Mouse (Mus musculus) layer of hippocampus, postnatal 36 days (tissue): ENCODE measurements around the gene Tmem178b. TPM values are rescaled to one million over a fixed set of nuclear protein-coding genes. Genes with fewer than 3 reads are reported as not detected.

Experiments
- DNase-seq, 2 experiments: peaks; one replicate each; pipeline ENCODE4 v3.0.0; 2022
- total RNA-seq, 2 experiments: library from RNA; stranded (reverse); gene quantifications; 2 replicates each; pipeline ENCODE4 v1.2.3; 2021

The Tmem178b gene
- total RNA-seq, 2 experiments from 2014 or later: 167 to 171 TPM

DNA sequence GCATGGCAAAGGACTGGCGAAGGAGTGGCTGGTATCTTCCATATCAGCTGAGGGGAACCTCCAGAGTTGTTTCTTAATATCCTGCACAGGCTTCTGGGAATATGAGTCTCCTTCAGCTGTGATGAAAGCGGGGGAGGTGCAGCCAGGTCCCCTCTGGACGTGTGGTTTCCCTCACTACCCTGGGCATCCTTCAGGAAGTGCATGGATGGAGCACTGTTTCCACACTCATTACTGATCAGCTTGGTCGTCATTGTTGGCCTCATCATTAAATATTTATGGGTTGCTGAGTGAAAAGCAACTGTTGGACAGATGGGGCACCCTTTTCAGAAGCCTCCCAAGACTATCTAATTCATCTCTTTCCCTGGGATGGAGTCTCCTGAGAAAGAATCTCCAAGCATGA is 146.3 kb downstream of the Tmem178b start:
- no peak for DNase-seq

DNA sequence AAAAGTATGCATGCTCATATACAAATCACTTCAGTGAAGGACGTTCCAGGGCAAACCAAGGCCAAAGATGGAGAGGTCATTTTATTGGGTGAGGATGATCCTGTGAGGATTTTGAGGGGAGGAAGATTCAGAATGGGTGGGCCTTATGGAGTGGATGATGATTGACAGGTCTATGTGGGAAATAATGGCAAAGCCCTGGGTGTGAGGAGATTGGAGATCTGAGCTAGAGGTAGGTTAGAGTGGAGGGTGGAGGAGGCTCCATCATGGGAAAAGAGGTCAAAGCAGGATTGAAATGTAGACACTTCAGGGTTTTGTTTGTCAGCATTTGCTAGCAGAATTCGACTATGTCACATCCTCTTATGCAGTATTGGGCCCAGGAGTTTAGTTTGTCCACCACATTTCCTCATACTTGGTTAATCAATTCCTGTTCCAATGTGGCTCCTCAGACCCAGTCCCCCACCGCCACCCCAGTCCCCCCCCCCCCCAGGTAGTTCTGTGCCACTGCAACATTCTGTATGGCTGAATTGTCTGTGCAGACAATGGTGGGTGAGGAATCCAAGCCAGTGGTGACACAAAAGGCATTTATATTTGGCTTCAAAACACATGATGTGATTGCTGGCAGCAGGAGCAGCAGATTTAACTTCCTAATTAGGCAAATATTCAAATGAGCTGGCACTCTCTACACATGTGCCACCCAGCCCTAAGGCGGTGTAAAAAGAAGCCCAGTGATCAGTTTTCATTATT is 150.7 kb downstream of the Tmem178b start:
- DNase-seq: peak; percentile 53

DNA sequence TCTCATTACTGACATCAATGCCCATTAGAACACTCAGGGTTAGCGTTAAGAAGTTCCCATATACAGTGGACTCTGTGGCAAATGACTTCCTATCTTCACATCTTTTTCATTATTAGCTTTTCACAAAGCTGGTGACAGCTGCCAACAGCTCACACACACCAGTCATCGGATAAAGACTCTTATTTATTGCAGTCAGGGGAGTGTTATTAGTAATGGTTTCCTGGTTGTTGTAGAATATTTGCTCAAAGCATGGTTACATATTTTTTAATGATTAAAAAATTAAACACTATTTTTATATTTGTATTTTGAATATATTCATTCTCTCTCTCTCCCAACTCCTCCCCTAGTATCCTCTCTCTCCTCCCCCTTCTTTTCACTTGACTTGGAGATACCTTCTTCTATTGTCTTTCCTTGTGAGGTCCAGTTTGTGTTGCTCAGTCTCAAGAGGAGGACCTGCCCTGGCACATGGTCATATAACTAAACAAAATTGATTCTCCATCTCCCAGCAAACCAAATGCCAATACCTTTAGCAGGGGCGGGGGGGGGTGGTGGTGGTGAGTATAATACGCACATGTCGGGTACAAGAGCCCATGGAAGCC is 151.4 kb downstream of the Tmem178b start:
- no peak for DNase-seq

DNA sequence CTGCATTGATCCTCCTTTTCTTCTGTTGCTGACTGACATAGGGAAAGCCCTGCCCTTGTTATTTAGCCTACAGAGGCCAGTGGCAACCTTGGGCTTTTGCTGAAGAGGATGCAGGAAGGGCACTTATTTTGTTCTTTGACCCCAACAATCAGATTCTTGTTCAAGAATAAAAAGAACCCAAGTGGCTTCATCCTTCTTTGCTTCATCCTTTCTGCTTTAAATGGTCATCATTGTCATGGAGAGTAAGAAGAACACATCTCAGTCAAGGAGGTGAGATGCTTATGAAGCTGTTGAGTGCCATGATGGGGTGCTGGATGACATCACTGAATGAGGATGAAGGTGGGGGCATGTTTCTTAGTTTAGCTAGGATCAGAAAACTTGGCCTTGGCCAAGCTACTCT is 159.8 kb downstream of the Tmem178b start:
- no peak for DNase-seq

DNA sequence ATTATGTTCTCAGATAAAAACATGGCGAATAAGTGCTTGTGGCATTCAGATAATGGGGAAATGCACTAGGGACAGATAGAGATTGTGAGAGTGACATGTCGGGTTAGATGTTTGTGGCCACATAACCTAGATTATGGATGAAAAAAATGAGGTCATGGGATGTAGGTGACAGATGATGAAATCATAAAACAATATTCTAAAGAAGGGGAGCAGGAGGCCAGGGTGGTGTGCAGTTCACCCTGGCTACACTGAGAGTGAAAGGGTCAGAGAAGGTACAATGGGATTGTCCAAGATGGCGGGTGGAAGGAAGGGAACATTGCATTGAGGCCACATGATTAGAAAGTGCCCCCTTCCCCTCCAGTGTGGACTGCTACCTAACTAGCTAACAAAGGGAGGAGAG is 160.9 kb downstream of the Tmem178b start:
- DNase-seq: no peak

DNA sequence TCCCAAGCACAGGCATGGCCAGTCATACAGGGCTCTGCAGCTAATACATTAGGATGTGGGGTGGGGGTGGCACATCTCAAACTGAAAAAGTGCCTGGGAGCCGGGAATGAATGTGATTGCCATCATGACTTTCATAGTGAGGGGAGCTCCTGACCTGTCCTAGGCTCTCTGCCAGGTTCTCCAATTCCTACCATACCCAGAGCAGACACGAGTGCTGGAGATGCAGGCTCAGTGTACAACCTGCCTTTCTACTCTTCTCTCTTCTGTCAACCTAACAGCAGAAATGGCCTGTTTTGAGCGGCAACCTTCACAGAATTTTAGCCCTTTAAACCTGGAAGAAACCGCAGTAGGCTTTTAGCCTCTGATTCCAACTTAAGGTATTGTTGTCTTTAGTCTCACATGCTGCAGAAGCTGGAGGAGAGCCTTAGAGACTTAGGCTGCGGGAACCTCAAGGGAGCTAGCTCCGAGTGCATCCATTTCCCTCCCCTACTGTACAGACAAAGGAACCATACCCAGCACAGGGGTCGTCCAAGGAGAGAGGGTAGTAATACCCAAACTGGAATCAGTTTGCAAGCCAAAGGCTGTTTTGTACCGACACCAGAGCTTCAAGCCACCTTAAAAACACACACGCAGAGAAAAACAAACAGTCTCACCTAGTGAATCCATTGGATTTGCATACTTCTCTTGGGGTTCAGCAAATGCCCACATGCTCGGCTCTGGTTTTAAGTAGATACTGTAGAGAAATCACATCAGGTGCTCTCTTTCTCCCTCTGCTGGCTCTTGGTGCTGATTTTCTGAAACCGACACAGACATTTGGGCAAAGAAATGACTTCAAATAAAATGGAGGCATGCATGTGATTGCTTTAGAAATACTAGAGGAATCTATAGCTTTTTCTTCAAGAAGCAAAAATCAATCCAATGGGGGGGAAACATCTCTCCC is 176.2 kb downstream of the Tmem178b start:
- DNase-seq: peak; percentile 15 to 54

DNA sequence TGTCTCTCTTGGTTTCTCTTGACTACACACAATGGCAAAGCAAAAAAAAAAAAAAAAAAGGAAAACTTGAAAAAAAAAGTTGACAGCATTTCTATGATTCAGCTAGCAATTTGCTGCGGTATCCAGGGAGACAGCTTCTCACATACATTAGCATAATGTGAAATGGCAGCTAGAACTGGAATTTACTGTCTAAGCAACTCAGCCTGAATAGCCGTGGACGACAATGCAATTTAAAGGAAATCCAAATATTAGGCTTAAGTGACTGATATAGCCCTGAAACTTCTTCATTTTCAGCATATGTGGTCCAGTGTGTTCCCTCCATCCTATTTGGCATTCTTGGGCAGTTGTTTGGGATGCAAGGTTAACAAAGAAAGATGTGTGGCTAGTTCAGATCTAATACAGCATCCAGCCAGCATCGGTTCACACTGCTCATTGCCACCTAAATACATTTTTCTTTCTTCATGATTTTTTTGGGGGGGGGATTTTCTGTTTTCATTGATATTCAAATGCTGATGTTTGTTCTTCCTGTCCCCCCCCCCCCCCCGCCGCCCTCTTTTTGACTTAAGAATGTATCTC is 176.9 kb downstream of the Tmem178b start:
- DNase-seq: no peak

DNA sequence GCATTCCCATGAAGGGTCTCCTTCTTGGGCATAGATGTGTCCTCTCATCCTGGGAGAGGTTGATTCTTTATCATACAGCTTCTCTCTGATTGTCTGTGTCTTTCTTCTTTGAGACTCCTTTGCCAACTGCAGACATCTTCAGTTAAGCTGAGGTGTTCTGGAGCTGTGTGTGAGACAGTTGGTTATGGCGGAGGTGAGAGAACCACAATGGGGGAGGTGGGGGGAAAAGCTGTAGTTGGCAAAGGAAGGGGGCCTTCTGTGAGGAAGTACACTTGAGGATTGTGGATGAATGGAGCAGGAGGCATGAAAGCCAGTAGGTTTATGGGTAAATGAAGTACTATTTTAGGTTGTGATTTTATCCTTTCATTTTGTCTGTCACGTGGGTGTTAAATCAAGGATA is 178.6 kb downstream of the Tmem178b start:
- DNase-seq: no peak

DNA sequence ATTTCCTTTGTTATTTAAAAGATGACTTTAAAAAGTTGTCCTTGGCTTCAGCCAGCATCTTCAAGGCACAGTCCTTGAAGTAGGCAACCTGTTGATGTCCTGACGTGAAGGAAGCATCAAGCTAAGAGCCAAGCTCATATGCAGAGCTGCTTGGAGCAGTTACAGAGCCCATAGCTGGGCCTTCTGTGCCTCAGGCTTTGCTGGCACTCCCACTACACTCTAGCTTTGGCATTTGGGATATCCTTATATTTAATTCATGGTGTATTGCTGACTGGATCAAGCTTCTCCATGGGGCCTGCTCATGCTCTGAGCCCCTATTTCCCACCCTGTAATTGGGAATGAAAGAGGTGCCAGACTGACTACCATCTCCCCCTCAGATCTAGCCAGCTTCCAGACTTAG is 179.5 kb downstream of the Tmem178b start:
- no peak for DNase-seq

DNA sequence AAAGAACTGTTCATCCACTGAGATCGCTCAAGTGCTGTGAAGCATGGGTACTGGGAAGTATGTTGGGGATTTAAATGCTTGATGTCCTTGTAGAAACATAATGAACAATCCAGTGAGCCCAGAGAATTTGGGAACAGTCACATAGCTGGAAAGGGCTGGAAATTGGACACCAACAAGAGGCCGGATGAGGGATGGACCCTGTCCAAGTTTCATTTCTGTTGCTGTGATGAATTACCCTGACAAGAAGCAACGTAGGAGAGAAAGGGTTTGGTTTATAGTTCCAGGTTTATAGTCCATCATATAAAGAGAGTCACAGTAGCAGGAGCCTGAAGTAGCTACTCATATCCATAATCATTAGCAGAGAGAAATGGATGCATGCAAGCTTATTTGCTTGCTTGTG is 186.4 kb downstream of the Tmem178b start:
- no peak for DNase-seq

DNA sequence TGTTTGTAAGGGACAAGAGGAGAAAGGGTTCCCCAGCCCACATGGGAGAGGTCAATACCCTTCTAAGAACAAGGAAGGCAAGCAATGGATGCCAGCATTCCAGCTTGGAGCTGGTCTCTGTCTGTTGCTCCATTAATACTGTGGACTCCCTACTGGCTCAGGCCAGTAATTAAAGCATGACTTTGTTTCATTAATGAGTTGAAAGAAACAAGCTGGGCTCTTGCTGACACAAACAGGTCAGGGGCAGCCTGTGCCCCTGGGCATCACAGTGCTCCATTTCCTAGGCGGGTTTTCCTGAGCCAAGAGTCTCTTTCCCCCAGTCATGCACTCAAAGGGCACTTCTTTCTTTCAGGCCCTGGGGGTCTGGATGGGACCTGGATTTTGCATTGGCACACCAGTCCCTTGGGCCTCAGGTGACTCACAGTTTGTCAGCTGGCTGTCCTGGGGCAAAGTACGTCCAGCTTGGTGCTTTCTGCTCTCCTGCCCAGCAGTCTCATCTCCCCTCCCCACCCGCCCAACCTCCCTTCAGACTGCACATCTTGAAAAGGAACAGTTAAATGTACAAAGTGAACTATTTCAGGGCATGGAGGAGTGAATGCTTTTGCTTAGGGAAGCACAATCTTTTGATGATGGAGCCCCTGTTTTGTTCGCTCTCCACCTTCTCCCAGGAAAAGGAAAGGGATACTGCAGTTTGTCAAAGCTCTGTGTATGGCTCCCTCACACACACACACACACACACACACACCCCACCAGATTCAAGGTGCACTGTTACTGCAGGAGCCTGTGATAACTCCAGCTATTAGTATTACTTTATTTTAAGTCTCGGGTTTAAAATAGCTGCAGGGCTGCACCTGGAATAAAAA is 188.5 kb downstream of the Tmem178b start:
- no peak for DNase-seq

DNA sequence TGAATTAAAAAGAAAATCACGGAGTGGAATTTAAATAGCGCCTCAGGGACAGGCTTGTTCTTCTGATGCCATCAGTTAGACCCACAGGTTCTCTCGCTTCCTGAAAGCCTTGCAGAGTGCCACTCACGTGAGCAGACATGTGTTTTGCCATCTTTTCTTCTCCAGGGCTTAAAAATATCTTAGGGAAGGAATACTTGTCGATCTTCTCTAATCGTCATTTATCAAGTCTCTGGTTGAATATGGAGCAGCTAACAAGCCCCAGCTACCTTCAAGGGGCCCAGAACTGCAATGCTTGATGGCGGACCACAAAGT is 189.1 kb downstream of the Tmem178b start:
- DNase-seq: no peak

DNA sequence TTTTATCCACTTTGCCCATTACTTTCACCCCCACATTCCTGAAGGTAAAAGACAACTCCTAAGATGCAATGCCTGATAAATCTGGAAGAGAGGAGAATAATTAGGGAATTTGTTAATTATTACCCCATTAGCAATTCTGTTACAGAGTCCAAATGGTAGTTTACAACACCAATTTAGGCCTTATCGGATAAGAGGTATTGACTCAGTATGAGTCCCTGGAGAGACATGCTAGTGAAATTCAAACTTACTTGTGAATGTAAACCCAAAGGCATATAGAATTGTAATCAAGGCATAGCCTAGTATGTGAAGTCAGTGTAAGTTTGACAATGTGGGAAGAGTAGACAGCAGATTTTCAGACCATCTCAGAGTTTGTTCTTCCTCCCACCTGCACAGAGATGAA is 190.4 kb downstream of the Tmem178b start:
- no peak for DNase-seq

DNA sequence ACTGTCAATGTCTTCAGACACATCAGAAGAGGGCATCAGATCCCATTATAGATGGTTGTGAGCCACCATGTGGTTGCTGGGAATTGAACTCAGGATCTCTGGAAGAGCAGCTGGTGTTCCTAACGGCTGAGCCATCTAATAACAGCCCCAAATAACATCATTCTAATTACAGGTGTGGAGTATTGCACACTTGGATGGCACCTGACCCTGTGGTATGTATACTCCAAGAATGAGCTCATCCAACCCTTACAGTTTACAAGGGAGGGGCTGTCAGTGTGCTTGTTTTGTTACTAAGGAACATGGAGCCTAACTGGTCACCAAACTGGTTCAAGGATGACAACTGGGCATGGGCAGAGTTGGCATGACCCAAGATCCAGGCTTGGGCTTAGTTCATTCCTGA is 190.8 kb downstream of the Tmem178b start:
- no peak for DNase-seq

DNA sequence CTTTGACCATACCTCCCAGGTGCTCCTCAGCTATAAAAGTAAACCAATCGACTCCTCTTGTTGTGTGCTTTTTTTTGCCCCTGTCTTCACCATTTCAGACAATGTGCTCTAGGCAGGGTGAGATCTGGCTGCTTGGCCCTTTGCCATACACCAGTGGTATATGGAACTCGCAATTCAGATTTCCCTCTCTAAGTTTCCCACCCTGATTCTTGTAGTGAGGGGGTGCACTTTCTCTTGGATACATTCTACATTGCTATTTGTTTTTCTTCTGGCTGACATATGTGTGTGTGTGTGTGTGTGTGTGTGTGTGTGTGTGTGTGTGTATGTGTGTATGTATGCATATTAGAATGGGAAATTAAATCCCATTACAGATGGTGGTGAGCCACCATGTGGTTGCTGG is 191.3 kb downstream of the Tmem178b start:
- DNase-seq: no peak

DNA sequence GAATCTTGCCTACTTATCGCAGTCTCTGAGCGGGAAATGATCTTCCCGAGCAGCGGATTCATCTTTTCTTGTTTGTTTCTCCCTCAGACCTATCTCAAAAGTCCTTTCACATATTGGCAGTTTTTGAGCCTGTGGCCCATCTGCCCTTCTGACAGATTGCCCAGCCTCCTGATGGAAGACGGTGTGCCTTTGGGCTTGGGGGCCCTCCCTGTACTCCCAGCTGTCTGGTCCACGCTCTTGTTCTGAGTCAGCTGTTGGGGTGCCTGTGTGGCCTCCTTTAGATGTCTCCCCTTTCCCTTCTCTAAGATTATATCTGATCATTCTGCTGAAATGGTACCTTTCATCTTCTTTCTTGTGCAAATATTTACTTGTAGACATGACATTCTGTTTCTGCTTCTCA is 195.4 kb downstream of the Tmem178b start:
- no peak for DNase-seq

DNA sequence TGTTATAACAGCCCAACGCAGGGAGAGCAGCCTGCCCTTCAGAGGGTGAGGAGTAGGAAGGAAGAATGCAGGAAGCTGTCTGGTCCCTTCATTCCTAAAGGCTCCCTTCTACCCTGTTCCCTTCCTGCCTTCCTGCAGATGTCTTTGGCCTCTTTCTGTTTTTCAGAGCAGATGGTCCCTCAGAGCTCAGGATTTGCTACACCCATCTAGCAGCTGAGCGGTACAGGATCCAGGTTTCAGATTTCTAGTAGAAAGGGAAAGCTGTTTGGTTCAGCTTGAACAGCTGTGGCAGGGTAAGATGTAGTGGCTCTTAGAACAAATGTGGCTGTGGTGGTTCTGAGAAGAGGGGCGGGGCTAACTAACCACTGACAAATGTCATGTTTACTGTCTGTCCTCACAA is 197.9 kb downstream of the Tmem178b start:
- DNase-seq: peak in 1 of 2 experiments; percentile 22

DNA sequence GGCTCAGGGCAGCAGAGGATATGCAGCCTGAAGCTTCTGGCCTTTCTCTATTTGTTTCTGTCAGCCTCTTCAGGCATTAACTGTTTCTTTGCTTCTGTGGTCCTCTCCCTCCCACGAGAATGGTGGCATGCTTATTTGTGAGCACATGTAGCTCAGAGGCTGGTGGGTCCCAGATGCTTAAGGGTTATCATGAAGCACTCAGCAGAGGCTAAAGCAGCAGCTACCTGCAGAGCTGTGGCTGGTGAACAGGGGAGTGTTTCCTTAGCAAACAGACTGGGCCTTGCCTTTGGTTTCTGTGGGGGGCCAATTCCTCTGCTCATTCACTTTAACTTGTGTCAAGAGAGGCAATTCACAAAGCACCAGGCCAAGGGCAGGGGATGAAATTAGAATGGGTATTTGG is 203.0 kb downstream of the Tmem178b start:
- DNase-seq: no peak

DNA sequence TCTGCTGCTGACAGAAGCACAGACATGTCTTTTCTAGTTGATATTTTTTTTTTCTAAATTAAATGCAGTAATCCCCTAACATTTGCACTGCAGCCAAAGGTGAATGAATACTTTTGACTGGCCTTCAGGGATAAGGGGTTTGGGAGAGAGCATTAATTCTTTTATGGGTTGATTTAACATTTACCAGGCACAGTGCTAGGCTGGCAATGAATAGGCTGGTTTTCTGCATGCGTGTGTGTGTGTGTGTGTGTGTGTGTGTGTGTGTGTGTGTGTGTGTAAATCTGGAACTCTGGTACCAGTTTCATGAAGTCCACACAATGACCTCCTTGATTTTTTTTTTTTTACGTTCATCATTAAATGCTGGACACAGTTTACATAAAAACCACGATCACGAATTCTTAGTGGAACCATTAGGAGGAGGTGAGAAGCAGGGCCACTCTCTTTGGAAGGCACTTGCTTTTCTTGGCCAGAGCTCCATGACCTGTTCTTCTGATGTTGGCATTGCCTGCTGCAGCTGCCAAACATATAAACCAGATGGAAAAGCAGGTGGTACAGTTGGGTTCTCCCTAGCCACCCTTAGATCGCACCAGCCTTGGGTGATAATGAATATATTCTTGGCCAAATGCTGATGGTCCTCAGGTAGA is 203.7 kb downstream of the Tmem178b start:
- DNase-seq: no peak

DNA sequence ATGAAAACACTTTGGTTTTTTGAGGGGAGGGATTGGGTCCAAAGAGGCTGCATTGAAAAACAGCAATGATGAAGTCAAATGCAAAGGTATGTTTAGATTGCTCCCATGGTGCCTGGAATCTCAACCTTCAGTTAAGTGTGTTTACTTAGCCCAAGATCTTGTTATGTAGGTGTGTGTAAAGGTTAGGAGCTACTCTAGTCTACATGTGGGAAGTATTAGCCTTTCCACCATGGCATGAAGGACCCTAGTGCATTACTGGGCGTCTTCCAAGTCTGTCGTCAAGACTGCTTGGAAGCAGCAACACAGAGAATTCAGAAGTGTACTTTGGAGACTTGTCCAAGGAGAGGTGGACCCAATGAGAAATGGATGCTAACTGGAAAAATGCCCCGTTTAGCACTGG is 205.3 kb downstream of the Tmem178b start:
- DNase-seq: no peak

DNA sequence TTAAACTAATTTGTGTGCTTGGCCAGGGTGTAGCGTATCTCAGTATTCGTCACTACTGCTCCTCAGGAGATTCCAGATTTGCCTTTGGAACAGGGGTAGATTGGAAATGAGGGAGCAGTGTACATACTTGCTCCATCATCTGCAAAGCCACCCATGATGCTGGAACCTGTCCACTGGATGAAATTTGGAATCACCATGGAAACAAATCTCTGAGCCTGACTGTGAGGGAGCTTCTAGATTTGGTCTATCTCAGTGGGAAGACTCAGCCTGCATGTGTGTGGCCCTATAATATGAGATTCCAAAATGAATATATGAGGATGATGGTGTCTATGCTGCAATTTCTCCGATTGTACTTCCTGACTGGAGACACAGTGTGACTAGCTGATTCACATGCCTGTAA is 210.7 kb downstream of the Tmem178b start:
- no peak for DNase-seq

DNA sequence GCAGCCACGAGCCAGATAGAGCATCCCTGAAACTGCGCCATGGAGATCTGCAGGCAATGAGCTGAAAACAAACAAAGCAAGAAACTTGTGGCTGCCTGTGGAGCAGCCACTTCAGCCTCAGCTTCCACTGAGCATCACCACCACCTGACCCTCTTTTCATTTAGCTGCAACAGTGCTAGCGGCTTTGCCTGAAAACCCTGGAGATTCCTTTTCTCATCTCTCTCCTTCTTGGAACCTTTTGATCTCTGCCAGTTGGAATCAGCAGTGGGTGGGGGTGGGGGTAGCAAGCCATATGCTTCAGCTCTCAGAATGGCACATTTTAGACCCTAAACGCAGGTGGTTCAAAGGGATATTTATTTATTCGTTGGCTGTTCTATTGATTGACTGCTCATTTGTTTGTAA is 218.2 kb downstream of the Tmem178b start:
- DNase-seq: no peak
